Mouse (Mus musculus) kidney, adult 2 months (tissue): ENCODE measurements around the gene Ptprh.

ENCODE experiments used
- CTCF ChIP-seq: fragments of 200-500 bp; conservative IDR thresholded peaks from 2 replicates; pipeline ENCODE4 v1.5.1; 2011; ENCODE audit warnings: low read depth, mild to moderate bottlenecking, control low read depth, low read length, moderate library complexity, mixed read lengths; ENCODE audit not compliant: insufficient read depth, insufficient read length
- POLR2A ChIP-seq: fragments of 200-500 bp; IDR thresholded peaks from one replicate; pipeline ENCODE4 v1.6.1; 2011; ENCODE audit warnings: low read depth, low read length, control low read depth

DNA sequence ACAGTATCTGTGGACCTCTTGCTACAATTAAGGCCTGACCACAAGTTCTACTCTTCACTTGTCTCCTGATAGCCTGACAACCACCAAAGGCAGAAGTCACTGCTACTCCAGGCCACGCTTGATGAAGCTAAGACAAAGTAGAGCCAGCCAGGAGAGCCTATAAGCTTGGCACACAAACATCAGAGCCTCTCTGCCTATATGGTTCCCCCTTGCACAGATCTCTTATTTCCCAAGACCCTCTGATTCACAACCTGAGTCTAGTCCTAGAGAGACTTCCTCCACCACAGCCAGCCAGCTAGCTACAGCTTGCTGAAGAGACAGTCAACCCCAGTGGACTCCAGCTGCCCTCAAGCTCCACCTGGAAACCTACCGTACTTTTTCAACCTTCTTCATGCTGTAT is 44.2 kb upstream of the Ptprh start:
- TF ChIP-seq POLR2A: no peak
- no peak for TF ChIP-seq CTCF
